Mouse (Mus musculus) heart, postnatal 0 days (tissue): ENCODE measurements around the gene P3h3. TPM values are rescaled to one million over a fixed set of nuclear protein-coding genes. Genes with fewer than 3 reads are reported as not detected.
"Not testable (repeated sequence)": the region's sequence is repeated elsewhere in the genome, so short reads cannot be mapped to it uniquely, and the experiment has no call there.

Source experiments
- ATAC-seq: fragments of 200-750 bp; cut with Nextera tagmentation; 2 replicates; pipeline ENCODE4 v1.8.0; 2017; ENCODE audit warnings: low read depth, moderate number of reproducible peaks, moderate library complexity; ENCODE audit not compliant: insufficient read depth
- DNase-seq: peaks from one replicate; pipeline ENCODE4 v3.0.0-alpha.2; 2016; ENCODE audit warnings: low spot score
- H3K27ac ChIP-seq: fragments of 300-500 bp; sonication (generic); 2 replicates; pipeline ENCODE4 v1.5.1; 2014; ENCODE audit warnings: low read depth, mild to moderate bottlenecking
- H3K27me3 ChIP-seq: fragments of 300-500 bp; sonication (generic); 2 replicates; pipeline ENCODE4 v1.6.1; 2014; ENCODE audit warnings: low read length, mixed read lengths; ENCODE audit not compliant: control insufficient read depth, insufficient read depth
- H3K36me3 ChIP-seq: fragments of 300-500 bp; sonication (generic); replicated peaks from 2 replicates; pipeline ENCODE4 v1.6.1; 2014; ENCODE audit warnings: low read length, mixed read lengths; ENCODE audit not compliant: control insufficient read depth, insufficient read depth
- H3K4me1 ChIP-seq: fragments of 300-500 bp; sonication (generic); 2 replicates; pipeline ENCODE4 v1.6.1; 2014; ENCODE audit warnings: antibody characterized with exemption; ENCODE audit not compliant: control insufficient read depth, insufficient read depth
- H3K4me2 ChIP-seq: fragments of 300-500 bp; sonication (generic); 2 replicates; pipeline ENCODE4 v1.6.1; 2014; ENCODE audit warnings: low read depth, mild to moderate bottlenecking, low read length, moderate library complexity
- H3K4me3 ChIP-seq: fragments of 300-500 bp; sonication (generic); 2 replicates; pipeline ENCODE4 v1.5.1; 2014; ENCODE audit warnings: low read depth, low read length
- H3K9ac ChIP-seq: fragments of 300-500 bp; sonication (generic); replicated peaks from 2 replicates; pipeline ENCODE4 v1.6.1; 2014; ENCODE audit warnings: low read depth, low read length, mixed read lengths
- H3K9me3 ChIP-seq: fragments of 300-500 bp; sonication (generic); replicated peaks from 2 replicates; pipeline ENCODE4 v1.6.1; 2016; ENCODE audit warnings: low read length; ENCODE audit not compliant: control insufficient read depth
- CTCF ChIP-seq: IDR thresholded peaks from 2 replicates; pipeline ENCODE4 v1.5.1; 2016; ENCODE audit warnings: antibody characterized with exemption, control low read depth, low read depth
- EP300 ChIP-seq: IDR thresholded peaks from 2 replicates; pipeline ENCODE4 v1.6.1; 2016; ENCODE audit warnings: antibody characterized with exemption, low read depth
- WGBS: fragments of 180-500 bp; shearing (Covaris S2); extraction: QIAGEN DNeasy Blood & Tissue Kit; methylation state at CpG from one replicate; pipeline ENCODE4 v1.1.7; 2014; 5-methylcytosine and 5-hydroxymethylcytosine counted together
- polyA plus RNA-seq: library from polyadenylated mRNA; unstranded; fragments of >200 nt; fragmentation: Nextera tagmentation; extraction: Ambion mirVana; gene quantifications from 2 replicates; pipeline ENCODE4 v1.2.1, GENCODE M21; 2015
- total RNA-seq: library from RNA; depleted of rRNA; stranded (reverse); fragments of >200 nt; gene quantifications from 2 replicates; pipeline ENCODE4 v1.2.3, GENCODE M21; 2014; ENCODE audit warnings: low replicate concordance

The P3h3 gene
- total and polyA plus RNA-seq, 2 experiments from 2014 or later, result 7.2 to 38.5 TPM

GRCm38 (mm10) chr6:124807986-124808357 lies 49.6 kb downstream of the P3h3 start:
- Histone ChIP-seq H3K27me3 (no peaks in the 10 kb centered on the region), H3K4me3 (peak overlapping the region; percentile 54), H3K36me3 (peaks cover 17% of the 10 kb centered on the region), H3K4me1 (peaks cover 16% of the 10 kb centered on the region), H3K9me3 (no peaks in the 10 kb centered on the region), H3K9ac (peak overlapping the region; percentile 61; the same call in 1 of the 2 replicates), H3K27ac (peak overlapping the region; percentile 78), H3K4me2 (peak overlapping the region; percentile 70)
- ATAC-seq (no peak), DNase-seq (no peak)
- TF ChIP-seq CTCF, result no peak
- no peak for TF ChIP-seq EP300
- WGBS, result 61% methylated on average over 6 of the region's 6 CpGs

GRCm38 (mm10) chr6:124807366-124807765 lies 50.2 kb downstream of the P3h3 start:
- Histone ChIP-seq H3K9me3 (no peaks in the 10 kb centered on the region), H3K27me3 (no peaks in the 10 kb centered on the region), H3K9ac (no peak overlapping the region), H3K27ac (0 out of 2 replicates have a peak overlapping the region, but pooled peaks have one; percentile 78), H3K36me3 (peaks cover 17% of the 10 kb centered on the region), H3K4me2 (no peak overlapping the region), H3K4me3 (no peak overlapping the region), H3K4me1 (peaks cover 11% of the 10 kb centered on the region)
- no peak for ATAC-seq
- DNase-seq, result no peak
- 43% methylated on average over 4 of the region's 4 CpGs for WGBS
- TF ChIP-seq EP300 (no peak), CTCF (no peak)

DNA sequence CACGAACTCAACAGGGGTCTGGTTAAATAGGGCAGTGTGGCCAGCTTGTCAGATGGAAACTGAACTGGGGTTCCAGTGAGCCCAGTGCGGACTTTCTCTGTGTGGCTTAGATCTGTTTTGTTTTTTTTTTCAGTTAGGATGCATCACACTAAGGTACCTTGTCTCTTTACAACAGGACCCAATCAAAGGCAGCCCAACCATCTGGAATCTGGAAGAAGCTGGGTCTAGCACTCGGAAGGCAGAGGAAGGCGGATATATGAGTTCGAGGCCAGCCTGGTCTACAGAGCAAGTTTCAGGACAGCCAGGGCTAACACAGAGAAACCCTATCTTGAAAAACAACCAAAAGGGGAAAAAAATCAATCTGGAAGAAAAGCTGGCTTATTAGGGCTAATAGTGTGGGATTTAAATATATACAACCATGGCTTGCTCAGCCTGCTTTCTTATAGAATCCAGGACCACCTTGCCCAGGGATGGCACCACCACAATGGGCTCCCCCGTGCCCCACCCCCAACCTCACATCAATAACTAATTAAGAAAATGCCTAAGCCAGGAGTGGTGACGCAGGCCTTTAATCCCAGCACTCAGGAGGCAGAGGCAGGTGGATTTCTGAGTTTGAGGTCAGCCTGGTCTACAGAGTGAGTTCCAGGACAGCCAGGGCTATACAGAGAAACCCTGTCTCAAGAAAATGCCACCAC lies 51.0 kb downstream of the P3h3 start:
- Histone ChIP-seq H3K36me3 (peaks cover 9% of the 10 kb centered on the region), H3K4me1 (peaks cover 10% of the 10 kb centered on the region), H3K27ac (peak overlapping the region; percentile 84), H3K4me3 (peak overlapping the region; percentile 44; the same call in 1 of the 2 replicates), H3K9me3 (no peaks in the 10 kb centered on the region), H3K27me3 (no peaks in the 10 kb centered on the region), H3K9ac (no peak overlapping the region; the same call in 1 of the 2 replicates), H3K4me2 (peak overlapping the region; percentile 58)
- ATAC-seq (no peak), DNase-seq (no peak)
- TF ChIP-seq EP300 (no peak), CTCF (no peak)
- 78% methylated on average over 7 of the region's 7 CpGs for WGBS

- Histone ChIP-seq H3K4me2 (peak overlapping the region; percentile 58), H3K4me3 (peak overlapping the region; percentile 44), H3K9me3 (no peaks in the 10 kb centered on the region), H3K4me1 (peaks cover 10% of the 10 kb centered on the region), H3K9ac (no peak overlapping the region; the same call in 1 of the 2 replicates), H3K27ac (peak overlapping the region; percentile 84), H3K36me3 (0 out of 2 replicates have a peak, but pooled peaks cover 5% of the 10 kb centered on the region), H3K27me3 (no peaks in the 10 kb centered on the region)
- TF ChIP-seq EP300 (peak; percentile 37; the same call in 1 of the 2 replicates), CTCF (peak; percentile 39)
- ATAC-seq (peak; percentile 71), DNase-seq (peak; percentile 92)
- 2% methylated on average over 34 of the region's 34 CpGs for WGBS
Measured at GRCm38 (mm10) chr6:124805341-124806321, 51.9 kb downstream of the P3h3 start.

GRCm38 (mm10) chr6:124804341-124804740 lies 53.2 kb downstream of the P3h3 start:
- TF ChIP-seq EP300 (no peak), CTCF (no peak)
- WGBS, result 87% methylated on average over 3 of the region's 3 CpGs
- DNase-seq (no peak), ATAC-seq (no peak)
- no peaks in the 10 kb centered on the region for H3K27me3 ChIP-seq
- peaks cover 10% of the 10 kb centered on the region for H3K4me1 ChIP-seq
- H3K27ac ChIP-seq, result no peak overlapping the region
- no peak overlapping the region for H3K9ac ChIP-seq
- H3K4me2 ChIP-seq, result no peak overlapping the region
- H3K4me3 ChIP-seq, result no peak overlapping the region
- H3K36me3 ChIP-seq, result no peaks in the 10 kb centered on the region
- no peaks in the 10 kb centered on the region for H3K9me3 ChIP-seq

GRCm38 (mm10) chr6:124803691-124804090 lies 53.9 kb downstream of the P3h3 start:
- not testable (repeated sequence) for DNase-seq, ATAC-seq, H3K36me3 ChIP-seq, H3K4me2 ChIP-seq, H3K9ac ChIP-seq, H3K4me1 ChIP-seq, H3K4me3 ChIP-seq, H3K27ac ChIP-seq, H3K9me3 ChIP-seq, H3K27me3 ChIP-seq
- 93% methylated on average over 4 of the region's 4 CpGs for WGBS
